Mouse (Mus musculus) heart, embryonic 13.5 days (tissue): ENCODE results near the gene Atp5g3. TPM values are rescaled to one million over a fixed set of nuclear protein-coding genes. Genes with fewer than 3 reads are reported as not detected.
A peak's percentile ranks its signal among the peaks of the same experiment; 100 is the strongest.

Experiments used
- ATAC-seq: fragments of 200-750 bp; cut with Nextera tagmentation; 2 replicates; pipeline ENCODE4 v1.8.0; 2017; ENCODE audit warnings: moderate TSS enrichment; ENCODE audit not compliant: insufficient number of reproducible peaks, low FRiP score, low TSS enrichment; ENCODE audit errors: extremely low read depth
- H3K27ac ChIP-seq: fragments of 300-500 bp; sonication (generic); replicated peaks from 2 replicates; pipeline ENCODE4 v1.5.1; 2015; ENCODE audit warnings: moderate library complexity, mild to moderate bottlenecking, inconsistent platforms
- H3K27me3 ChIP-seq: fragments of 300-500 bp; sonication (generic); replicated peaks from 2 replicates; pipeline ENCODE4 v1.6.1; 2015; ENCODE audit warnings: mild to moderate bottlenecking, inconsistent platforms
- H3K36me3 ChIP-seq: fragments of 300-500 bp; sonication (generic); 2 replicates; pipeline ENCODE4 v1.6.1; 2015; ENCODE audit warnings: mild to moderate bottlenecking, inconsistent platforms
- H3K4me1 ChIP-seq: fragments of 300-500 bp; sonication (generic); 2 replicates; pipeline ENCODE4 v1.6.1; 2015; ENCODE audit warnings: inconsistent platforms
- H3K4me2 ChIP-seq: fragments of 300-500 bp; sonication (generic); 2 replicates; pipeline ENCODE4 v1.6.1; 2015; ENCODE audit warnings: inconsistent platforms, mild to moderate bottlenecking, moderate library complexity
- H3K4me3 ChIP-seq: fragments of 300-500 bp; sonication (generic); 2 replicates; pipeline ENCODE4 v1.5.1; 2015; ENCODE audit warnings: moderate library complexity, mild to moderate bottlenecking, inconsistent platforms
- H3K9ac ChIP-seq: fragments of 300-500 bp; sonication (generic); 2 replicates; pipeline ENCODE4 v1.6.1; 2015; ENCODE audit warnings: inconsistent platforms, mild to moderate bottlenecking, moderate library complexity
- H3K9me3 ChIP-seq: fragments of 300-500 bp; sonication (generic); 2 replicates; pipeline ENCODE4 v1.6.1; 2016; ENCODE audit warnings: inconsistent platforms
- WGBS: fragments of 180-500 bp; shearing (Covaris S2); methylation state at CpG from one replicate; pipeline ENCODE4 v1.1.7; 2015; ENCODE audit warnings: mixed read lengths; 5-methylcytosine and 5-hydroxymethylcytosine counted together
- polyA plus RNA-seq: library from polyadenylated mRNA; unstranded; fragments of >200 nt; fragmentation: Nextera tagmentation; extraction: Ambion mirVana; gene quantifications from 2 replicates; pipeline ENCODE4 v1.2.1, GENCODE M21; 2015

Atp5g3 gene
- polyA plus RNA-seq, result 2,386 and 2,786 TPM in 2 replicates

DNA sequence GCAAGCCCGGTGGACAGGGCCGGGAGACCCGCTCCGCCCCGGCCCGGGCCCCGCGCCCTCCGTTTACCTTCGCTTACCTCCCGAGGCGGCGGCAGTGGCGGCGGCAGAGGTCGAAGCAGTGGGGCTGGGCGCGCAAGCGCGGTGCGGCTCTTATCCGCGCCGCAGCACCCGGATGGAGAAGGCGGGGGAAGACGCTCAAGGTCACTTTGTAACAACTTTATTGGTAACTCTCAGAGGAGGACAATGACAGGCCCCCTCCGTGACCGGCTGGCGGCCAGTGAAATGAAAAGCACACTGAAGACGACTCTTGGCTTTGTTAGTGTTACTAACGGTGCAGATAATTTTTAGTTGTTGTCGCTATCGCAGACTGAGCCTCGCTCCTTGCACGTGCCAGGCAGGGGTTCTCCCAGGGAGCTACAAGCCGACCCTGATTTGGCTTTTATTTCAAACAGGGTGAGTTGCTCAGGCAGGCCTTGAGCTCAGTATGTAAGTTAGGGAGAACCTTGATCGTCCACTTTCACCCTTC, at the start of gene Atp5g3:
Atp5g3 (minus strand) TSS at position 152 of the 526 bp plus-strand sequence.
- Histone ChIP-seq H3K4me2 (peak within 1 kb of the TSS; percentile 68), H3K27ac (peak within 1 kb of the TSS; percentile 97), H3K4me1 (peaks cover 21% of the 10 kb centered on the region), H3K4me3 (peak within 1 kb of the TSS; percentile 77), H3K27me3 (no peaks in the 10 kb centered on the region), H3K36me3 (peaks cover 37% of the 10 kb centered on the region), H3K9me3 (no peaks in the 10 kb centered on the region), H3K9ac (peak within 1 kb of the TSS; percentile 100)
- ATAC-seq, result peak; percentile 79
- WGBS, result under 1% methylated on average over 38 of the region's 38 CpGs

DNA sequence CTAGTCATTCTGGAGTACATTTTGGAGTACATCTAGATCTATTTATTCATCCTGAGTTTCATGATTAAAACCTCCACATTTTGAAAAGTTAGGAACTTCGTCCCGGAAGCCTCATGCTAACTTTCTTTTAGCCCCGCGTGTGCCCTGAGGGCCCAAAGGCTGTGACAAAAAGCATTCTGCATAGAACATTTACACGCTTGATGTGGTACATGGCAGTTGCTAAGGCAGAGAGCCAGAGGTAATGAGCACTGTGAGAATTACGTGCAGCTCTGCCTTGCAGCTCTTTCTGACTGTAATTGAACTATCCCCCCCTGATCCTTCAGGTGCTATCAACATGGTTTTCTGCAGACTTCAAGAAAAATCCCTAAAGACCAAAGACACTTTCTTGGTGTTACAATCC, 47.2 kb upstream of the Atp5g3 start:
- H3K27ac ChIP-seq, result no peak overlapping the region
- no peaks in the 10 kb centered on the region for H3K36me3 ChIP-seq
- no peak overlapping the region for H3K4me3 ChIP-seq
- 81% methylated on average over 6 of the region's 6 CpGs for WGBS
- no peak for ATAC-seq
- H3K4me2 ChIP-seq, result no peak overlapping the region
- no peak overlapping the region for H3K9ac ChIP-seq
- no peaks in the 10 kb centered on the region for H3K4me1 ChIP-seq
- H3K9me3 ChIP-seq, result no peaks in the 10 kb centered on the region
- H3K27me3 ChIP-seq, result peaks cover 27% of the 10 kb centered on the region

DNA sequence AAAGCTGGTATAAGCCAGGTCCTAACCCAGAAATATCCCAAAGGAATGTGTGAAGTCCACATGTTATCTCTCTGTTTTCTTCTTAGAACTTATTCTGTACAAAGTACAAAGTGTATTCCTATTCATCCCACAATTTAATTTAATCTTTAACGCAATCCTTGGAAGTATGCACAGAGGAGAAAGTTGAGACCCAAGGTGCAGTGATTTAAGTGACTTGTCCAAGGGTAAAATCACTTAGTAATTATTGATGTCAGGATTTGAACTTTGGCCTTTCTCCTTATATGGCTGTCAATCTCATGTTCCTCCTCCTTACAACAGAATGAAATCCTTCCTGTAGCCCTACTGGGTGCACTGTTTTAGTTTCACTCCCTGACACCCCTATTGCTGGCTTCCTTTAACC, 42.5 kb upstream of the Atp5g3 start:
- no peak overlapping the region for H3K9ac ChIP-seq
- no peak overlapping the region for H3K27ac ChIP-seq
- H3K4me2 ChIP-seq, result no peak overlapping the region
- WGBS, result 80% methylated on average over 1 of the region's 1 CpGs
- no peak for ATAC-seq
- no peak overlapping the region for H3K4me3 ChIP-seq
- no peaks in the 10 kb centered on the region for H3K36me3 ChIP-seq
- H3K27me3 ChIP-seq, result peaks cover 39% of the 10 kb centered on the region
- H3K4me1 ChIP-seq, result 0 out of 2 replicates have a peak, but pooled peaks cover 10% of the 10 kb centered on the region
- no peaks in the 10 kb centered on the region for H3K9me3 ChIP-seq

DNA sequence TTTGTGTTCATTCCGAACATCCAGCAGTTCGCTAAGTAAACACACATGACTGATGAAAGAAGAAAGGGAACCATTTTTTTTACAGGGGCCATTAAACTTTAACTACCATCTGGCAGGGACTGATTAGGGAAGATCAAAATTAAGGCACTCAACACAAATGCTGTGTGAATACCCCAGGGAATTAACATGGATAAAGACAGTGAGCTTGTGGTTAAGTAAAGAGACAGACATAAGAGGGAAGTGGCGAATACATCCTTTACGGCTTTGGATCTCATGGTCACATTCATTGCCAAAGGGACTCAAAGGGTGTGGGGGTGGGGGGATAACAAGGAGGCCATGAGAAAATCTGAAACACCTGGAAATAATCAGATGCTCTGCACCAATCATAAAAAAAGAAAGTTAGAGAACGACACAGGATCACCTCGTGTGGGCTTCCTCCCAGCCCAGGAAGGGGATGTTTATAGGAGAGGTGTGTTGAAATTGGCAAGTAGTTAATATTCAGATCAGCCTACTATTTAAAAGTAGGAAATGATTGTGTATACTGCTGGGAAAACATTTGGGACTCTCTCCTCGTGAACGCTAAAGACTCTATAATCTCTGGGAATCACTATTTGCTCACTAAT, 41.6 kb upstream of the Atp5g3 start:
- 0 out of 2 replicates have a peak, but pooled peaks cover 10% of the 10 kb centered on the region for H3K4me1 ChIP-seq
- no peak overlapping the region for H3K9ac ChIP-seq
- 65% methylated on average over 8 of the region's 8 CpGs for WGBS
- H3K9me3 ChIP-seq, result no peaks in the 10 kb centered on the region
- no peak for ATAC-seq
- peaks cover 32% of the 10 kb centered on the region for H3K27me3 ChIP-seq
- H3K4me2 ChIP-seq, result no peak overlapping the region
- no peak overlapping the region for H3K4me3 ChIP-seq
- no peak overlapping the region for H3K27ac ChIP-seq
- no peaks in the 10 kb centered on the region for H3K36me3 ChIP-seq

DNA sequence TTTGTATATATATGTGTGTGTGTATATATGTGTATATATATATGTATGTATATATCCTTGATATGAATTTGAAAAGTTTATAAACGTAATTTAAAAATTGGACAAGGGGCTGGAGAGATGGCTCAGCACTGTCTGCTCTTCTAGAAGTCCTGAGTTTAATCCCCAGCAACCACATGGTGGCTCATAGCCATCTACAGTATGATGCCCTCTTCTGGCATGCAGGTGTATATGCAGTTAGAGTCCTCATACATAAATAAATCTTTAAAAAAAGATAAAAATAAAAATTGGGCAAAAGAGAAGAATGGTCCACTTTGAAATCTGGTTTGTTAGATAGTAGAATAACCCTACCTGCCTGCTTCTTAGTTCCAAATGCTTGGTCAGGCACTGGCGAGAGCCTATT, 36.2 kb upstream of the Atp5g3 start:
- Histone ChIP-seq H3K27me3 (peaks cover 12% of the 10 kb centered on the region), H3K9me3 (no peaks in the 10 kb centered on the region), H3K4me1 (0 out of 2 replicates have a peak, but pooled peaks cover 5% of the 10 kb centered on the region), H3K27ac (no peak overlapping the region), H3K4me3 (no peak overlapping the region), H3K4me2 (no peak overlapping the region), H3K9ac (no peak overlapping the region), H3K36me3 (no peaks in the 10 kb centered on the region)
- no peak for ATAC-seq
- WGBS, result 82% methylated on average over 2 of the region's 2 CpGs

DNA sequence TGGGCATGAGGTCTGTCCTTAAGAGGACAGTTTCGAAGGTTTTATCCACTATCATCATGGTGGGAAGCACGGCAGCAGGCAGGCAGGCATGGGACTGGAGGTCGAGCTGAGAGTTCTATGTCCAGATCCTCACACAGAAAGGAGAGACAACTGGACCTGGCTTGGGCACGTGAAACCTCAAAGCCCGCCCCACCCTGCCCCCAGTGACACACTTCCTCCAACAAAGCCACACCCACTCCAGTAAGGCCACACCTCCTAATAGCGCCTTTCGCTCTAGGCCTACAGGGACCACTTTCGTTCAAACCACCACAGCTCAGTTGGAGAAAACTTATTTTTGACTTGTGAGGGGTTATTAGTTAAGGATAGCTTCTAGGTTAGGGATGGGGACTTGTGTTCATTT, 32.6 kb upstream of the Atp5g3 start:
- no peaks in the 10 kb centered on the region for H3K9me3 ChIP-seq
- no peaks in the 10 kb centered on the region for H3K4me1 ChIP-seq
- no peak overlapping the region for H3K27ac ChIP-seq
- ATAC-seq, result no peak
- H3K36me3 ChIP-seq, result no peaks in the 10 kb centered on the region
- peaks cover 7% of the 10 kb centered on the region for H3K27me3 ChIP-seq
- 87% methylated on average over 8 of the region's 8 CpGs for WGBS
- no peak overlapping the region; the same call in 1 of the 2 replicates for H3K9ac ChIP-seq
- H3K4me2 ChIP-seq, result no peak overlapping the region
- no peak overlapping the region for H3K4me3 ChIP-seq

DNA sequence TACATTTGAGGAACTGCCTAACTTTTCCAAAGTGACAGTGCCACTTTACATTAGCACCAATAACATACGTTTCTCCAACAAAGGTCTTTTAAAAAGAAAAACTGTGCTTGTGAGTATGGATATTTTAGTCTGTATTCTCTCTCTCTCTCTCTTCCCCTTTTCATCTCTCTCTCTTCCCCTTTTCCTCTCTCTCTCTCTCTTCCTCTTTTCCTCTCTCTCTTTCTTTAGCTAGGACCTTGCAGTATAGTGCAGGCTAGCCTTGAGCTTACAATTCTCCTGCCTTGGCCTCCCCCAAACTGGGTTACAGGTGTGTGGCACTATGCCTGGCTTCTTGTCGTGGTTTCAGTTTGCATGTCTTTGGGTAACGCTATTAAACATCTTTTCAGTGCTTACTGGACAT, 31.7 kb upstream of the Atp5g3 start:
- H3K4me3 ChIP-seq, result no peak overlapping the region
- no peak overlapping the region for H3K4me2 ChIP-seq
- ATAC-seq, result no peak
- no peaks in the 10 kb centered on the region for H3K4me1 ChIP-seq
- no peak overlapping the region for H3K9ac ChIP-seq
- WGBS, result 68% methylated on average over 3 of the region's 3 CpGs
- H3K27me3 ChIP-seq, result peaks cover 6% of the 10 kb centered on the region
- no peak overlapping the region for H3K27ac ChIP-seq
- H3K36me3 ChIP-seq, result no peaks in the 10 kb centered on the region
- H3K9me3 ChIP-seq, result no peaks in the 10 kb centered on the region

DNA sequence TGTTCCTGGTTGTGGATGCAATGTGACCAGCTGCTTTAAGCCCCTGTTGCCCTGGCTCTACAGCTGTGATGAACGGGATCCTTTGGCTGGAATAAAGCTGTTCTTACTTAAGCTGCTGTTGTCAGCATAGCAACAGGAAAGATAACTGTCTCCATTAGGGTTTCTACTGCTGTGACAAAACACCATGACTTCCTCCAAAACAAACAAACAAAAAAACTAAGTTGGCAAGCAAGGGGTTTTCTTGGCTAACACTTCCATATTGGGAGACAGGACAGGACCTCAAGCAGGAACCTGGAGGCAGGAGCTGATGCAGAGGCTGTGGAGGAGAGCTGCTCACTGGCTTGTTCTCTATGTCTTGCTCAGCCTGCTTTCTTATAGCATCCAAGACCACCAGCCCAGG, 30.2 kb upstream of the Atp5g3 start:
- peaks cover 6% of the 10 kb centered on the region for H3K27me3 ChIP-seq
- 52% methylated on average over 1 of the region's 1 CpGs for WGBS
- no peaks in the 10 kb centered on the region for H3K4me1 ChIP-seq
- no peak overlapping the region for H3K4me2 ChIP-seq
- no peak overlapping the region for H3K4me3 ChIP-seq
- no peaks in the 10 kb centered on the region for H3K9me3 ChIP-seq
- no peak overlapping the region for H3K27ac ChIP-seq
- no peaks in the 10 kb centered on the region for H3K36me3 ChIP-seq
- no peak overlapping the region for H3K9ac ChIP-seq
- no peak for ATAC-seq

DNA sequence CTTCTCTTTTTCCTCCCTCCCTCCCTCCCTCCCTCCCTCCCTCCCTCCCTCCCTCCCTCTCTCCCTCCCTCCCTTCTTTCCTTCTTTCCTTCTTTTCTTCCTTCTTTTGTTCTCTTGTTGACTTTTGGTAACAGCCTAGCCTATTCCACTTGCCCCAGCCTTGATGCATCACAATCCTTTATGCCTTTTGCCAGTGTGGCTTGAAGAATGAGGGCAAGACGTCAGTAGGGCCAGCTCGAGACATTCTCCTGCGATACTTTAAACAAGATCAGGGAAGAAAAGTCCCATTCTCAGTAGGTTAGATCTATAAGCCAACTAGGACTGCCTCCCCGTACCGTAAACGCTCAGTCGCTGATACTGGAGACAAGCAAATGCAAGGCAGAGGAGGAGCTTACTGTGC, 29.3 kb upstream of the Atp5g3 start:
- Histone ChIP-seq H3K4me2 (no peak overlapping the region), H3K4me1 (no peaks in the 10 kb centered on the region), H3K9me3 (no peaks in the 10 kb centered on the region), H3K27ac (no peak overlapping the region), H3K27me3 (peaks cover 6% of the 10 kb centered on the region), H3K4me3 (no peak overlapping the region), H3K9ac (no peak overlapping the region), H3K36me3 (no peaks in the 10 kb centered on the region)
- ATAC-seq, result no peak
- WGBS, result 73% methylated on average over 7 of the region's 7 CpGs

DNA sequence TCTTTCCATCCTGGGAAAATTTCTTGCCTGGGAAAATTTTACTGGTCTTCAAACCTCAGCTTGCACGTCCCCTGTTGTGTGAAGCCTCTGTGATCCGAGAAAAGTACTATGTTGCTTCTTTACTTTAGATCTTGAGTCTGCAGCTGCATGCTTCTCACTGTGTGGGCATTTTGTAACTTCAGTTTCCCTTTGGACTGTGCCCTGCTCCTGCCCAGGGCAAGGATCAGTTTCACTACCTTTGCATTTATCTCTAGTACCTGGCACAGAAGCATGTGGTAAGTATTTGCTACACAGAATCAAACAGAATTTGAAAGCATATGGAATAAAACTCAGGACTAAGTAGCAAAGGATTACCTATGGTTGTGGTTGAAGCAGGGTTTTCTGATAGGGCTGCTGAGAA, 27.8 kb upstream of the Atp5g3 start:
- WGBS, result 72% methylated on average over 2 of the region's 2 CpGs
- no peak overlapping the region for H3K4me2 ChIP-seq

DNA sequence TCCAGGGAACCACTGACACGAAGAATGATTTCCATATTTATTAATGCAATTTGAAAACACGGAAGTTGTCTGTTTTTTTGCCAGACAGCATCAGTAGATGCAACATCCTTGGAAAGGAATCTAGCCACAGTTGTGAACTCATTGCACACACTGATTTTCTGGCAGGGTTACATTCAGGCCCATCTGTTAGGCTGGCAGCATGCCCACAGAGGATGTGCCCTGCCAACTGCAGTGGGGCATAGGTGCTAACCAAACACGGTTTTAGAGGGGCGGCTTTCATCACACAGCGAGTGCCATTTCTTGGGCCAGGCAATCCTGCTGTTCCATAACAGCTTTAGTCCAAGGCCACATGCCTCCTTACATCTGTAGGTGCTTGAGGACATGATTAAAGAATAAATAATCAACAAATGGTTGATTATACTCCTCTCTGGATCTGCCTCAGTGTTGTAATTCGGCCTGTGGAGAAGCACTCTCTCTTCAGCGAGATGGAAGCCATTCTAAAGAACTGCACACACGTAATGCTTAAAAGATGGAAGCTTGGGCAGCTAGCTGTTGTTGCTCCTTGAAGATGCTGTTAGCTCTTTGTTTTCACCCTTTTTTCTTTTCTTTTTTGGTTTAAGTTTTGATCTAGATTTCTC, 21.7 kb upstream of the Atp5g3 start:
- Histone ChIP-seq H3K27me3 (no peaks in the 10 kb centered on the region), H3K9me3 (peaks cover 5% of the 10 kb centered on the region; the same call in 1 of the 2 replicates), H3K36me3 (no peaks in the 10 kb centered on the region), H3K4me2 (no peak overlapping the region), H3K4me1 (no peaks in the 10 kb centered on the region), H3K4me3 (no peak overlapping the region), H3K27ac (no peak overlapping the region), H3K9ac (no peak overlapping the region)
- no peak for ATAC-seq
- WGBS, result 75% methylated on average over 8 of the region's 8 CpGs

More for the DNA sequence above, 27.8 kb upstream of the Atp5g3 start:
- Histone ChIP-seq H3K9ac (no peak overlapping the region), H3K27me3 (peaks cover 6% of the 10 kb centered on the region), H3K9me3 (no peaks in the 10 kb centered on the region), H3K36me3 (no peaks in the 10 kb centered on the region), H3K27ac (no peak overlapping the region), H3K4me3 (no peak overlapping the region), H3K4me1 (no peaks in the 10 kb centered on the region)
- no peak for ATAC-seq

DNA sequence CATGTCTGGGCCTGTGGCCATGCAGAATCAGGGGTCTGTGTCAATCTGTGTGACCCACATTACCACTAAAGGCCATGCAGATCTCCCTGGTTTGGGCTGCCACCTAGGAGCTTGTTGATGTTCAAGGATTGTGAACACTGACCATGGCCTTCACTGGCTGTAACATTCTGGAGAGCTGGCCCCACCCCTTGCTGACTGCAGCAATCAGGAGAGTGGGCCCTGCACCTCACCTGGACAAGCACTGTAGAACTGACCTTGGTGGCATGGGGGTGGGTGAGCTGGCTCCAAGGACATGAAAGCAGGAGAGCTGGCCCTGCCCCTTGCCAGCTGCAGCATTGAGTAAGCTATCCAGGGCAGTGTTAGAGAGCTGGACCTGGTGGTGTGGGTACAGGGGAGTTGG, 16.6 kb upstream of the Atp5g3 start:
- Histone ChIP-seq H3K36me3 (no peaks in the 10 kb centered on the region), H3K9me3 (peaks cover 5% of the 10 kb centered on the region; the same call in 1 of the 2 replicates), H3K4me1 (0 out of 2 replicates have a peak, but pooled peaks cover 4% of the 10 kb centered on the region), H3K27ac (no peak overlapping the region), H3K9ac (no peak overlapping the region), H3K4me2 (no peak overlapping the region), H3K4me3 (no peak overlapping the region), H3K27me3 (no peaks in the 10 kb centered on the region)
- ATAC-seq, result no peak
